Mouse (Mus musculus) G1E (cell line): ENCODE results near the gene Kcmf1.

Experiments
- CTCF ChIP-seq: IDR thresholded peaks from 2 replicates; pipeline ENCODE4 v1.5.1; 2012; ENCODE audit warnings: low read depth, low read length, inconsistent platforms, mixed read lengths
- GATA1 ChIP-seq: IDR thresholded peaks from 2 replicates; pipeline ENCODE4 v1.6.1; 2012; ENCODE audit warnings: borderline replicate concordance, low read length, inconsistent platforms, mixed read lengths

GRCm38 (mm10) chr6:72895000-72895399 lies 4.8 kb downstream of the Kcmf1 start:
- TF ChIP-seq CTCF (no peak), GATA1 (no peak)
